Mouse (Mus musculus) 3T3-L1 (cell line): ENCODE measurements around the gene Tmem231.

ENCODE experiments used
- DNase-seq: peaks from one replicate; pipeline ENCODE4 v3.0.0-alpha.2; 2015; ENCODE audit warnings: low read depth, low spot score

Gene Tmem231

GRCm38 (mm10) chr8:111905500-111906121 lies 28.1 kb downstream of the Tmem231 start:
- DNase-seq: peak; percentile 61

GRCm38 (mm10) chr8:111902080-111902479 lies 31.6 kb downstream of the Tmem231 start:
- DNase-seq: peak; percentile 68

GRCm38 (mm10) chr8:111898586-111898985 lies 35.1 kb downstream of the Tmem231 start:
- no peak for DNase-seq

GRCm38 (mm10) chr8:111894955-111895354 lies 38.7 kb downstream of the Tmem231 start:
- DNase-seq: no peak

- DNase-seq: no peak
Observed at GRCm38 (mm10) chr8:111892615-111893014, 41.1 kb downstream of the Tmem231 start.

GRCm38 (mm10) chr8:111891983-111892382 lies 41.7 kb downstream of the Tmem231 start:
- DNase-seq: peak; percentile 59

- no peak for DNase-seq
Observed at GRCm38 (mm10) chr8:111890911-111891303, 42.8 kb downstream of the Tmem231 start.

GRCm38 (mm10) chr8:111889931-111890910 lies 43.5 kb downstream of the Tmem231 start:
- DNase-seq: no peak

GRCm38 (mm10) chr8:111888091-111888650 lies 45.5 kb downstream of the Tmem231 start:
- DNase-seq: peak; percentile 58

- DNase-seq: no peak
Observed at GRCm38 (mm10) chr8:111887479-111887878, 46.2 kb downstream of the Tmem231 start.

GRCm38 (mm10) chr8:111883615-111884014 lies 50.1 kb downstream of the Tmem231 start:
- no peak for DNase-seq

GRCm38 (mm10) chr8:111881591-111881990 lies 52.1 kb downstream of the Tmem231 start:
- DNase-seq: peak; percentile 82

- no peak for DNase-seq
Observed at GRCm38 (mm10) chr8:111877711-111878110, 56.0 kb downstream of the Tmem231 start.

- DNase-seq: peak; percentile 99
Observed at GRCm38 (mm10) chr8:111876355-111876948, 57.2 kb downstream of the Tmem231 start, which contains the start of gene Tmem170. Gene Tmem170, minus strand, starts transcription at chr8:111876750.

- peak; percentile 27 for DNase-seq
Observed at GRCm38 (mm10) chr8:111875758-111876157, 57.9 kb downstream of the Tmem231 start.

GRCm38 (mm10) chr8:111871278-111871677 lies 62.4 kb downstream of the Tmem231 start:
- no peak for DNase-seq

- DNase-seq: no peak
Observed at GRCm38 (mm10) chr8:111870379-111870778, 63.3 kb downstream of the Tmem231 start.

- DNase-seq: no peak
Observed at GRCm38 (mm10) chr8:111868664-111869063, 65.0 kb downstream of the Tmem231 start.

GRCm38 (mm10) chr8:111865857-111866256 lies 67.8 kb downstream of the Tmem231 start:
- DNase-seq: no peak

GRCm38 (mm10) chr8:111865130-111865852 lies 68.4 kb downstream of the Tmem231 start:
- DNase-seq: no peak

GRCm38 (mm10) chr8:111864648-111865047 lies 69.0 kb downstream of the Tmem231 start:
- DNase-seq: no peak
